Mouse (Mus musculus): Measurements from ENCODE around the gene Zmat5.

GRCm38 (mm10) chr11:4761991-4762390, 57.5 kb downstream of the Zmat5 start:
- no peak for TF ChIP-seq HCFC1 (IDR thresholded peaks at IDR 0.05; ENCODE audit: borderline replicate concordance, insufficient read depth, low read length)
- TF ChIP-seq ZNF384 (IDR thresholded peaks at IDR 0.05; ENCODE audit: low read depth, low read length): no peak
- TF ChIP-seq CHD2 (IDR thresholded peaks at IDR 0.05; ENCODE audit: low read depth, low read length): no peak
